Mouse (Mus musculus) myocyte (in vitro differentiated cells): ENCODE measurements around the gene Olfr272.

Experiments used
- E2F4 ChIP-seq: IDR thresholded peaks from one replicate; pipeline ENCODE4 v1.6.1; 2011; ENCODE audit warnings: mild to moderate bottlenecking, control low read depth, moderate library complexity; ENCODE audit not compliant: insufficient read depth
- MAX ChIP-seq: IDR thresholded peaks from one replicate; pipeline ENCODE4 v1.6.1; 2011; ENCODE audit warnings: low read depth, mild to moderate bottlenecking, control low read depth
- MYOD1 ChIP-seq, 3 experiments: IDR thresholded peaks; one replicate each; pipeline ENCODE4 v1.6.1; 2011; ENCODE audit warnings: control low read depth in 2 of 3, low read depth in 2 of 3, mild to moderate bottlenecking in 2 of 3, moderate library complexity in 1 of 3; ENCODE audit not compliant: insufficient read length in 2 of 3, control insufficient read depth in 1 of 3
- POLR2A ChIP-seq: IDR thresholded peaks from one replicate; pipeline ENCODE4 v1.6.1; 2011; ENCODE audit warnings: low read depth, mild to moderate bottlenecking, control low read depth, moderate library complexity; ENCODE audit not compliant: insufficient read length
- POLR2AphosphoS2 ChIP-seq: IDR thresholded peaks from one replicate; pipeline ENCODE4 v1.6.1; 2011; ENCODE audit warnings: low read depth, control low read depth; ENCODE audit not compliant: insufficient read length
- REST ChIP-seq: IDR thresholded peaks from one replicate; pipeline ENCODE4 v1.6.1; 2011; ENCODE audit warnings: mild to moderate bottlenecking, control low read depth, moderate library complexity; ENCODE audit not compliant: insufficient read depth, insufficient read length
- SRF ChIP-seq: IDR thresholded peaks from one replicate; pipeline ENCODE4 v1.6.1; 2011; ENCODE audit warnings: low read depth; ENCODE audit not compliant: control insufficient read depth, insufficient read length

DNA sequence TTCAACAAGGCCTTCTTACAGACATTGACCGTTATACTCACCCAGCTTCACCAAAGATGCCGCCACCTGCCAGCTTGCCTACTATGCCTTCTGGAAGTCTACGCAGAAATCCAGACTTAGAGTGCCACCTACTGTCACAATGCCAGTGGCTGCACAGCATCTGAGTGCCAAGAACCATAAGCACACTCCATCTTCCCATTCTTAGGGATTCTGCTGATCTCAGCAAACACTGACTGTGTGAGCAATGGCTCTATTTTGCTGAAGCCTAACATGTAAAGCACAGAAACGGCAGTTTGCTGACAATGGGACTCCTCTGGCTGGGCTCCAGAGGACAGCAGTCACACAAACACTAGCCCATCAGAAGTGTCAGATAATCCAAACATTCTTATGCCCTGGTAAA lies 39.7 kb upstream of the Olfr272 start:
- TF ChIP-seq MAX, result no peak
- no peak for TF ChIP-seq POLR2A
- no peak for TF ChIP-seq E2F4
- TF ChIP-seq POLR2AphosphoS2, result no peak
- no peak for TF ChIP-seq MYOD1 (IDR thresholded peaks at IDR 0.05; ENCODE audit: control insufficient read depth in 1 of 3, insufficient read length in 2 of 3, low read depth in 2 of 3)
- TF ChIP-seq REST, result no peak
- TF ChIP-seq SRF, result no peak
